Comparison of ENCODE assay signal across 32 mouse cellular contexts in genomic region chr4:138417882-138418281, GRCm38 (mm10). TPM values are rescaled to one million over a fixed set of nuclear protein-coding genes. Genes with fewer than 3 reads are reported as not detected.
DNase-seq lines count a peak whose midpoint lies in the region; ATAC-seq and TF ChIP-seq lines count a peak whose summit lies in the region.
"Had no signal": no experiment of that assay in that cellular context is flagged by ENCODE, and none has a peak within 500 bp of the region (broad histone marks: within the 10 kb centered on the region; RNA-seq: fewer than 3 reads in every experiment).

No protein-coding gene starts in this region.

- no peak for ATAC-seq in hindbrain, postnatal 0 days
- ATAC-seq in hindbrain, embryonic 16.5 days: no peak
- peak; percentile 57 for ATAC-seq in midbrain, embryonic 15.5 days (replicated peaks)
- no peak for ATAC-seq in midbrain, embryonic 13.5 days
- ATAC-seq: Patski had no signal

- no peak overlapping the region for H3K4me3 ChIP-seq in hindbrain, postnatal 0 days (ENCODE audit: low read length)
- H3K4me3 ChIP-seq in hindbrain, embryonic 16.5 days (ENCODE audit: low read length): no peak overlapping the region
- no peak overlapping the region for H3K4me3 ChIP-seq in midbrain, embryonic 15.5 days
- no peak overlapping the region for H3K4me3 ChIP-seq in midbrain, embryonic 13.5 days (replicated peaks)
- H3K4me3 ChIP-seq in olfactory bulb, adult 2 months (ENCODE audit: insufficient read depth, low read depth, low read length): no peak overlapping the region
- H3K4me3 ChIP-seq: embryonic facial prominence, embryonic 12.5 days; embryonic facial prominence, embryonic 15.5 days; erythroblast, embryonic 14.5 days; forebrain, embryonic 12.5 days; gastrocnemius, adult 2 months; heart, embryonic 12.5 days; heart, embryonic 15.5 days; hindbrain, embryonic 10.5 days; hindbrain, embryonic 13.5 days had no signal

- no peak overlapping the region for H3K4me2 ChIP-seq in hindbrain, postnatal 0 days (ENCODE audit: low read depth, low read length)
- no peak overlapping the region for H3K4me2 ChIP-seq in hindbrain, embryonic 16.5 days (ENCODE audit: low read length)
- H3K4me2 ChIP-seq in midbrain, embryonic 15.5 days: no peak overlapping the region
- H3K4me2 ChIP-seq in midbrain, embryonic 13.5 days (replicated peaks): no peak overlapping the region
- H3K4me2 ChIP-seq: embryonic facial prominence, embryonic 12.5 days; embryonic facial prominence, embryonic 15.5 days; forebrain, embryonic 12.5 days; heart, embryonic 12.5 days; heart, embryonic 15.5 days; hindbrain, embryonic 13.5 days had no signal

- TF ChIP-seq POLR2A in olfactory bulb, adult 2 months (IDR thresholded peaks at IDR 0.05; ENCODE audit: insufficient read depth, low read depth, low read length): no peak

- no peaks in the 10 kb centered on the region for H3K9me3 ChIP-seq in hindbrain, postnatal 0 days (ENCODE audit: low read length)
- H3K9me3 ChIP-seq in hindbrain, embryonic 16.5 days (ENCODE audit: control insufficient read depth, low read length): no peaks in the 10 kb centered on the region
- no peaks in the 10 kb centered on the region for H3K9me3 ChIP-seq in midbrain, embryonic 15.5 days
- 0 out of 2 replicates have a peak, but pooled peaks cover 2% of the 10 kb centered on the region for H3K9me3 ChIP-seq in midbrain, embryonic 13.5 days
- H3K9me3 ChIP-seq: embryonic facial prominence, embryonic 12.5 days; embryonic facial prominence, embryonic 15.5 days; forebrain, embryonic 12.5 days; G1E; heart, embryonic 15.5 days; hindbrain, embryonic 10.5 days; hindbrain, embryonic 13.5 days had no signal

- H3K27me3 ChIP-seq in hindbrain, postnatal 0 days (ENCODE audit: insufficient read depth, low read length): no peaks in the 10 kb centered on the region
- no peaks in the 10 kb centered on the region for H3K27me3 ChIP-seq in hindbrain, embryonic 16.5 days (replicated peaks; ENCODE audit: control insufficient read depth, insufficient read depth, low read length)
- H3K27me3 ChIP-seq in midbrain, embryonic 15.5 days (replicated peaks): peaks cover 3% of the 10 kb centered on the region; the same call in 1 of the 2 replicates
- H3K27me3 ChIP-seq in midbrain, embryonic 13.5 days: peaks cover 16% of the 10 kb centered on the region; the same call in 1 of the 2 replicates

- WGBS in hindbrain, postnatal 0 days: 86% methylated on average over 4 of the region's 4 CpGs
- WGBS in hindbrain, embryonic 16.5 days: 90% methylated on average over 4 of the region's 4 CpGs
- 89% methylated on average over 4 of the region's 4 CpGs for WGBS in midbrain, embryonic 15.5 days
- 85% methylated on average over 4 of the region's 4 CpGs for WGBS in midbrain, embryonic 13.5 days
- 76% methylated on average over 4 of the region's 4 CpGs for WGBS in olfactory bulb, adult 2 months

- peaks cover 9% of the 10 kb centered on the region; the same call in 1 of the 2 replicates for H3K4me1 ChIP-seq in hindbrain, postnatal 0 days (ENCODE audit: insufficient read depth, low read length)
- peaks cover 11% of the 10 kb centered on the region for H3K4me1 ChIP-seq in hindbrain, embryonic 16.5 days (ENCODE audit: control insufficient read depth, insufficient read depth, low read depth, low read length)
- peaks cover 29% of the 10 kb centered on the region for H3K4me1 ChIP-seq in midbrain, embryonic 15.5 days
- peaks cover 15% of the 10 kb centered on the region for H3K4me1 ChIP-seq in midbrain, embryonic 13.5 days (replicated peaks)
- peaks cover 52% of the 10 kb centered on the region for H3K4me1 ChIP-seq in olfactory bulb, adult 2 months (ENCODE audit: control insufficient read depth, insufficient read depth, low read length)
- H3K4me1 ChIP-seq: embryonic facial prominence, embryonic 12.5 days had no signal

- H3K9ac ChIP-seq in hindbrain, postnatal 0 days (replicated peaks; ENCODE audit: low read length): no peak overlapping the region
- no peak overlapping the region for H3K9ac ChIP-seq in hindbrain, embryonic 16.5 days (ENCODE audit: low read depth, low read length)
- H3K9ac ChIP-seq in midbrain, embryonic 15.5 days: no peak overlapping the region
- no peak overlapping the region for H3K9ac ChIP-seq in midbrain, embryonic 13.5 days (replicated peaks)
- H3K9ac ChIP-seq: embryonic facial prominence, embryonic 12.5 days; embryonic facial prominence, embryonic 15.5 days; forebrain, embryonic 12.5 days; heart, embryonic 12.5 days; heart, embryonic 15.5 days; hindbrain, embryonic 13.5 days had no signal

- DNase-seq in hindbrain, postnatal 0 days (ENCODE audit: low spot score): no peak
- peak; percentile 65 for DNase-seq in R1 (ENCODE audit: low read depth, low spot score)
- DNase-seq in gastrocnemius, postnatal 4 days (ENCODE audit: low spot score in 2 of 2): no peak
- DNase-seq: adrenal gland, adult 2 months; adrenal gland, postnatal 14 days; B cell, adult 2 months; cerebellum, adult 11 months; cerebellum, adult 2 months; cerebellum, adult 9-11 months; cerebellum, postnatal 25 days; gastrocnemius, adult 2 months; gastrocnemius, postnatal 14 days; heart, adult 18-20 months; heart, postnatal 10 days; heart, postnatal 36 days had no signal

- TF ChIP-seq CTCF in hindbrain, postnatal 0 days (IDR thresholded peaks at IDR 0.05; ENCODE audit: low read depth): no peak
- TF ChIP-seq CTCF in olfactory bulb, adult 2 months (IDR thresholded peaks at IDR 0.05; ENCODE audit: insufficient read depth, low read depth, low read length): no peak

- peak overlapping the region; percentile 56; the same call in 1 of the 2 replicates for H3K27ac ChIP-seq in hindbrain, postnatal 0 days
- H3K27ac ChIP-seq in hindbrain, embryonic 16.5 days (ENCODE audit: low read depth, low read length): no peak overlapping the region
- H3K27ac ChIP-seq in midbrain, embryonic 15.5 days: peak overlapping the region; percentile 69
- no peak overlapping the region for H3K27ac ChIP-seq in midbrain, embryonic 13.5 days
- peak overlapping the region; percentile 75 for H3K27ac ChIP-seq in olfactory bulb, adult 2 months (ENCODE audit: insufficient read depth, low read depth, low read length)
- H3K27ac ChIP-seq: embryonic facial prominence, embryonic 12.5 days; embryonic facial prominence, embryonic 15.5 days; forebrain, embryonic 12.5 days; gastrocnemius, adult 2 months; heart, embryonic 15.5 days; hindbrain, embryonic 10.5 days; hindbrain, embryonic 13.5 days had no signal

- no peaks in the 10 kb centered on the region for H3K36me3 ChIP-seq in hindbrain, postnatal 0 days (ENCODE audit: insufficient read depth, low read length)
- no peaks in the 10 kb centered on the region for H3K36me3 ChIP-seq in hindbrain, embryonic 16.5 days (ENCODE audit: control insufficient read depth, insufficient read depth, low read length)
- H3K36me3 ChIP-seq in midbrain, embryonic 15.5 days (replicated peaks): no peaks in the 10 kb centered on the region
- no peaks in the 10 kb centered on the region for H3K36me3 ChIP-seq in midbrain, embryonic 13.5 days
- H3K36me3 ChIP-seq: embryonic facial prominence, embryonic 12.5 days; embryonic facial prominence, embryonic 15.5 days; forebrain, embryonic 12.5 days; G1E; heart, embryonic 12.5 days; heart, embryonic 15.5 days; hindbrain, embryonic 10.5 days; hindbrain, embryonic 13.5 days had no signal

RNA-seq across cellular contexts. Expression of gene Mul1, which starts 16.6 kb away (rescaled TPM):
- 36.2 and 39.1 TPM in 2 replicates for total RNA-seq in hindbrain, postnatal 0 days (2014; rRNA removed)
- polyA plus RNA-seq in hindbrain, postnatal 0 days (2015; fragmentation: Nextera tagmentation; extraction: Ambion mirVana): 19.1 and 21.6 TPM in 2 replicates
- polyA plus RNA-seq in hindbrain, embryonic 16.5 days (2015; fragmentation: Nextera tagmentation; extraction: Ambion mirVana): 21.6 and 23.7 TPM in 2 replicates
- polyA plus RNA-seq in midbrain, embryonic 15.5 days (2015; fragmentation: Nextera tagmentation; extraction: Ambion mirVana): 18.5 and 21.5 TPM in 2 replicates
- polyA plus RNA-seq in midbrain, embryonic 13.5 days (2015; fragmentation: Nextera tagmentation; extraction: Ambion mirVana): 18.3 and 19.9 TPM in 2 replicates
- not detected in 2 replicates for polyA plus RNA-seq in olfactory bulb, adult 2 months (2012; ENCODE audit: insufficient read depth, insufficient read length, low replicate concordance, missing spikeins)
- total RNA-seq in gastrocnemius, postnatal 4 days (2021): 10 to 100 TPM; 30.1 to 33.2 TPM

RNA-seq across cellular contexts. Expression of gene Fam43b, which starts 21.6 kb away (rescaled TPM):
- total RNA-seq in hindbrain, postnatal 0 days (2014; rRNA removed): 16.6 and 23.8 TPM in 2 replicates
- polyA plus RNA-seq in hindbrain, postnatal 0 days (2015; fragmentation: Nextera tagmentation; extraction: Ambion mirVana): 17.9 and 18.6 TPM in 2 replicates
- polyA plus RNA-seq in hindbrain, embryonic 16.5 days (2015; fragmentation: Nextera tagmentation; extraction: Ambion mirVana): 16.6 and 17.3 TPM in 2 replicates
- 9.1 and 11.1 TPM in 2 replicates for polyA plus RNA-seq in midbrain, embryonic 15.5 days (2015; fragmentation: Nextera tagmentation; extraction: Ambion mirVana)
- polyA plus RNA-seq in midbrain, embryonic 13.5 days (2015; fragmentation: Nextera tagmentation; extraction: Ambion mirVana): 1.1 and 1.3 TPM in 2 replicates
- polyA plus RNA-seq in olfactory bulb, adult 2 months (2012; ENCODE audit: insufficient read depth, insufficient read length, low replicate concordance, missing spikeins): not detected in 2 replicates
- not detected for total RNA-seq in gastrocnemius, postnatal 4 days (2021)
- total RNA-seq: CH12.LX; common myeloid progenitor, adult 5-6 weeks; gastrocnemius, adult 2 months; heart, adult 18-20 months; heart, postnatal 10 days; heart, postnatal 36 days had no signal
- polyA plus RNA-seq: erythroblast, embryonic 14.5 days; G1E; gonadal fat pad, adult 2 months; heart, embryonic 15.5 days; hindbrain, embryonic 10.5 days; Patski had no signal

RNA-seq across cellular contexts. Expression of gene Camk2n1, which starts 36.2 kb away (rescaled TPM):
- total RNA-seq in hindbrain, postnatal 0 days (2014; rRNA removed): 34.9 and 37.5 TPM in 2 replicates
- polyA plus RNA-seq in hindbrain, postnatal 0 days (2015; fragmentation: Nextera tagmentation; extraction: Ambion mirVana): 29.5 and 33.5 TPM in 2 replicates
- polyA plus RNA-seq in hindbrain, embryonic 16.5 days (2015; fragmentation: Nextera tagmentation; extraction: Ambion mirVana): 15.5 and 16.7 TPM in 2 replicates
- polyA plus RNA-seq in midbrain, embryonic 15.5 days (2015; fragmentation: Nextera tagmentation; extraction: Ambion mirVana): 14.8 and 15.7 TPM in 2 replicates
- polyA plus RNA-seq in midbrain, embryonic 13.5 days (2015; fragmentation: Nextera tagmentation; extraction: Ambion mirVana): 13.0 and 13.4 TPM in 2 replicates
- 114 and 206 TPM in 2 replicates for polyA plus RNA-seq in olfactory bulb, adult 2 months (2012; ENCODE audit: insufficient read depth, insufficient read length, low replicate concordance, missing spikeins)
- total RNA-seq in gastrocnemius, postnatal 4 days (2021): 10 to 100 TPM in 1 of 2 experiments, 1 to 10 TPM in 1; 8.1 to 10.5 TPM
- total RNA-seq: common myeloid progenitor, adult 5-6 weeks had no signal

RNA-seq across cellular contexts. Expression of gene Cda, which starts 50.1 kb away (rescaled TPM):
- total RNA-seq in hindbrain, postnatal 0 days (2014; rRNA removed): 9.5 and 20.5 TPM in 2 replicates
- 12.1 and 15.1 TPM in 2 replicates for polyA plus RNA-seq in hindbrain, postnatal 0 days (2015; fragmentation: Nextera tagmentation; extraction: Ambion mirVana)
- 7.9 and 8.1 TPM in 2 replicates for polyA plus RNA-seq in hindbrain, embryonic 16.5 days (2015; fragmentation: Nextera tagmentation; extraction: Ambion mirVana)
- polyA plus RNA-seq in midbrain, embryonic 15.5 days (2015; fragmentation: Nextera tagmentation; extraction: Ambion mirVana): 4.4 and 4.6 TPM in 2 replicates
- polyA plus RNA-seq in midbrain, embryonic 13.5 days (2015; fragmentation: Nextera tagmentation; extraction: Ambion mirVana): 2.2 and 2.6 TPM in 2 replicates
- polyA plus RNA-seq in olfactory bulb, adult 2 months (2012; ENCODE audit: insufficient read depth, insufficient read length, low replicate concordance, missing spikeins): not detected in 2 replicates
- total RNA-seq in gastrocnemius, postnatal 4 days (2021): 1 to 10 TPM; 2.1 to 2.4 TPM
- total RNA-seq: CH12.LX; common myeloid progenitor, adult 5-6 weeks; G1E had no signal
- polyA plus RNA-seq: G1E had no signal

Comparison
In these comparisons a context has a peak if more than half of its experiments do, and no peak if none do; other contexts are left out.
1. H3K27ac ChIP-seq: peak in hindbrain, postnatal 0 days (single experiment), midbrain, embryonic 15.5 days (single experiment) and olfactory bulb, adult 2 months (single experiment); none in hindbrain, embryonic 16.5 days (single experiment) and midbrain, embryonic 13.5 days (single experiment).